ENCODE assay signal across 23 mouse cellular contexts in the genomic region with DNA sequence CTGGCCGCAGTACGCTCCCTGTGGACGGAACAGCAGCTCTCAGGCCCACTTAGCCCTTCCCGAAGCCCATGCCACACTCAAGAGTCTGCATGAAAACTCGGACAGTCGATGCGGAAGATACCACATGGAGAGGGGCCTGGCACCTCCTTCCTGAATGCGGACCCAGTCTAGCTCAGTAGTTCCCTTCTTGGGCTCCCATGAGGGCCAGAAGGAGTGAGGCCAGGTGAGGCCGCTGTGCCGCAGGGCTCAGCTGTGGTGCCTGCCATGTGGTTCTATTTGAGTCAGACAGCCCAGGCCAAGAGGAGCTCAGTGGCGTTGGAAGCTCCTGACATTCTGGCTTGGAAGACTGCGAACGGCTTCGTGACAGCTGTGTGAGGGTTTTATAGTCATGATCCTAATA. TPM values are rescaled to one million over a fixed set of nuclear protein-coding genes. Genes with fewer than 3 reads are reported as not detected.
DNase-seq lines count a peak whose midpoint lies in the region; ATAC-seq and TF ChIP-seq lines count a peak whose summit lies in the region.
"Had no signal": no experiment of that assay in that cellular context is flagged by ENCODE, and none has a peak within 500 bp of the region (broad histone marks: within the 10 kb centered on the region; RNA-seq: fewer than 3 reads in every experiment).

No protein-coding gene starts in this region.

- 92% methylated on average over 14 of the region's 14 CpGs for WGBS in forebrain, embryonic 15.5 days
- 92% methylated on average over 14 of the region's 14 CpGs for WGBS in forebrain, embryonic 12.5 days
- WGBS in intestine, embryonic 15.5 days: 89% methylated on average over 14 of the region's 14 CpGs
- WGBS in hindbrain, postnatal 0 days: 79% methylated on average over 14 of the region's 14 CpGs

- peaks cover 3% of the 10 kb centered on the region; the same call in 1 of the 2 replicates for H3K36me3 ChIP-seq in forebrain, embryonic 15.5 days
- H3K36me3 ChIP-seq in forebrain, embryonic 12.5 days (replicated peaks): no peaks in the 10 kb centered on the region
- H3K36me3 ChIP-seq in intestine, embryonic 15.5 days: no peaks in the 10 kb centered on the region
- H3K36me3 ChIP-seq in hindbrain, postnatal 0 days (ENCODE audit: insufficient read depth, low read length): no peaks in the 10 kb centered on the region
- H3K36me3 ChIP-seq: G1E; heart, embryonic 13.5 days; midbrain, embryonic 10.5 days; stomach, embryonic 15.5 days had no signal

- H3K4me2 ChIP-seq in forebrain, embryonic 15.5 days (replicated peaks): no peak overlapping the region
- H3K4me2 ChIP-seq in forebrain, embryonic 12.5 days: no peak overlapping the region
- no peak overlapping the region for H3K4me2 ChIP-seq in intestine, embryonic 15.5 days (replicated peaks)
- H3K4me2 ChIP-seq in hindbrain, postnatal 0 days (ENCODE audit: low read depth, low read length): no peak overlapping the region
- H3K4me2 ChIP-seq: heart, embryonic 13.5 days; hindbrain, embryonic 14.5 days; stomach, embryonic 15.5 days had no signal

- TF ChIP-seq CTCF in hindbrain, postnatal 0 days (IDR thresholded peaks at IDR 0.05; ENCODE audit: low read depth): no peak

- no peaks in the 10 kb centered on the region for H3K27me3 ChIP-seq in forebrain, embryonic 15.5 days
- no peaks in the 10 kb centered on the region for H3K27me3 ChIP-seq in forebrain, embryonic 12.5 days
- H3K27me3 ChIP-seq in intestine, embryonic 15.5 days (replicated peaks): no peaks in the 10 kb centered on the region
- no peaks in the 10 kb centered on the region for H3K27me3 ChIP-seq in hindbrain, postnatal 0 days (ENCODE audit: insufficient read depth, low read length)
- H3K27me3 ChIP-seq: heart, embryonic 13.5 days; stomach, embryonic 15.5 days had no signal

- peaks cover 25% of the 10 kb centered on the region for H3K4me1 ChIP-seq in forebrain, embryonic 15.5 days
- H3K4me1 ChIP-seq in forebrain, embryonic 12.5 days: no peaks in the 10 kb centered on the region
- no peaks in the 10 kb centered on the region for H3K4me1 ChIP-seq in intestine, embryonic 15.5 days (replicated peaks)
- no peaks in the 10 kb centered on the region for H3K4me1 ChIP-seq in hindbrain, postnatal 0 days (ENCODE audit: insufficient read depth, low read length)
- H3K4me1 ChIP-seq: midbrain, embryonic 10.5 days; stomach, embryonic 15.5 days had no signal

- H3K9ac ChIP-seq in forebrain, embryonic 15.5 days (replicated peaks): no peak overlapping the region
- H3K9ac ChIP-seq in forebrain, embryonic 12.5 days: no peak overlapping the region
- H3K9ac ChIP-seq in intestine, embryonic 15.5 days: no peak overlapping the region
- no peak overlapping the region for H3K9ac ChIP-seq in hindbrain, postnatal 0 days (replicated peaks; ENCODE audit: low read length)
- H3K9ac ChIP-seq: heart, embryonic 13.5 days; hindbrain, embryonic 14.5 days; liver, embryonic 14.5 days; stomach, embryonic 15.5 days had no signal

- peak overlapping the region; percentile 91 for H3K27ac ChIP-seq in forebrain, embryonic 15.5 days (replicated peaks)
- H3K27ac ChIP-seq in forebrain, embryonic 12.5 days: no peak overlapping the region
- H3K27ac ChIP-seq in intestine, embryonic 15.5 days: no peak overlapping the region
- no peak overlapping the region for H3K27ac ChIP-seq in hindbrain, postnatal 0 days
- H3K27ac ChIP-seq: heart, embryonic 13.5 days; hindbrain, embryonic 14.5 days; liver, embryonic 14.5 days; macrophage; midbrain, embryonic 10.5 days; stomach, embryonic 15.5 days had no signal

- ATAC-seq in forebrain, embryonic 15.5 days (replicated peaks): no peak
- no peak for ATAC-seq in forebrain, embryonic 12.5 days (ENCODE audit: low FRiP score)
- no peak for ATAC-seq in intestine, embryonic 15.5 days
- no peak for ATAC-seq in hindbrain, postnatal 0 days
- ATAC-seq: CD4-positive, CD25-positive, alpha-beta regulatory T cell, adult 4 months; intestine, embryonic 16.5 days had no signal

- peak; percentile 57 for DNase-seq in cerebellum, adult 11-12 months
- no peak for DNase-seq in cerebellum, adult 9-11 months
- DNase-seq in cerebellum, postnatal 14 days: peak; percentile 45 to 49
- DNase-seq in gastrocnemius, postnatal 25 days: peak; percentile 57
- DNase-seq in hindbrain, postnatal 0 days (ENCODE audit: low spot score): no peak
- DNase-seq: adrenal gland, postnatal 25 days; heart, adult 18-20 months; kidney, postnatal 36 days; layer of hippocampus, adult 9-11 months; right cerebral cortex, postnatal 25 days; thymus, adult 2 months had no signal

- no peaks in the 10 kb centered on the region for H3K9me3 ChIP-seq in forebrain, embryonic 15.5 days
- no peaks in the 10 kb centered on the region for H3K9me3 ChIP-seq in forebrain, embryonic 12.5 days
- H3K9me3 ChIP-seq in intestine, embryonic 15.5 days: no peaks in the 10 kb centered on the region
- H3K9me3 ChIP-seq in hindbrain, postnatal 0 days (ENCODE audit: low read length): no peaks in the 10 kb centered on the region
- H3K9me3 ChIP-seq: G1E; heart, embryonic 13.5 days; midbrain, embryonic 10.5 days; stomach, embryonic 15.5 days had no signal

- no peak overlapping the region for H3K4me3 ChIP-seq in forebrain, embryonic 15.5 days
- H3K4me3 ChIP-seq in forebrain, embryonic 12.5 days (replicated peaks): no peak overlapping the region
- H3K4me3 ChIP-seq in intestine, embryonic 15.5 days (replicated peaks): no peak overlapping the region
- no peak overlapping the region for H3K4me3 ChIP-seq in hindbrain, postnatal 0 days (ENCODE audit: low read length)
- H3K4me3 ChIP-seq: heart, embryonic 13.5 days; midbrain, embryonic 10.5 days; stomach, embryonic 15.5 days had no signal

RNA-seq across cellular contexts. Expression of a gene that starts 44.8 kb away (rescaled TPM):
- 88.2 and 89.3 TPM in 2 replicates for polyA plus RNA-seq in forebrain, embryonic 15.5 days (2015; fragmentation: Nextera tagmentation; extraction: Ambion mirVana)
- 96.4 and 96.9 TPM in 2 replicates for polyA plus RNA-seq in forebrain, embryonic 12.5 days (2016; fragmentation: Nextera tagmentation; extraction: Ambion mirVana)
- 1 to 10 TPM; 5.3 to 8.2 TPM for total RNA-seq in gastrocnemius, postnatal 25 days (2021)
- 64.1 and 74.9 TPM in 2 replicates for polyA plus RNA-seq in intestine, embryonic 15.5 days (2015; fragmentation: Nextera tagmentation; extraction: Ambion mirVana)
- total RNA-seq in hindbrain, postnatal 0 days (2014; rRNA removed): 51.2 and 61.4 TPM in 2 replicates
- 60.8 and 62.5 TPM in 2 replicates for polyA plus RNA-seq in hindbrain, postnatal 0 days (2015; fragmentation: Nextera tagmentation; extraction: Ambion mirVana)

Comparison
In these comparisons a context has a peak if more than half of its experiments do, and no peak if none do; other contexts are left out.
1. DNase-seq: peak in cerebellum, adult 11-12 months (single experiment), cerebellum, postnatal 14 days (2 of 2) and gastrocnemius, postnatal 25 days (single experiment); none in cerebellum, adult 9-11 months (single experiment) and hindbrain, postnatal 0 days (single experiment).